Mouse (Mus musculus): Measurements from ENCODE around the gene Pcsk6.
"Not testable (repeated sequence)": the region's sequence is repeated elsewhere in the genome, so short reads cannot be mapped to it uniquely, and the experiment has no call there.

DNA sequence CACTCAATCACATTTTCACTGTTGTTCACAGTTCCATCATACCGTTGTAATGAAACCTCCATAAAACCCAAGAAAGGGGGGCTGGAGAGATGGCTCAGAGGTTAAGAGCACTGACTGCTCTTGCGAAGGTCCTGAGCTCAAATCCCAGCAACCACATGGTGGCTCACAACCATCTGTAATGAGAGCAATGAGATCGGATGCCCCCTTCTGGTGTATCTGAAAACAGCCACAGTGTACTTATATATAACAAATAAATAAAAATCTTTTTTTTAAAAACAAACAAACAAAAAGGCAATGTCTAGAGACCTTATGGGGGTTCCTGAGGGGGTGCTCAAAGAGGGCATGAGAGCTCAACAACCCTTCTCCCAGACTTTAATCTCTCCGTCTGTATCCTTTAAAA is 39.6 kb upstream of the Pcsk6 start:
- TF ChIP-seq GATA1, TAL1 (IDR thresholded peaks at IDR 0.05; ENCODE audit: low read length): not testable (repeated sequence)
